Mouse (Mus musculus) intestine, postnatal 0 days (tissue): ENCODE measurements around the gene Gm45234. TPM values are rescaled to one million over a fixed set of nuclear protein-coding genes. Genes with fewer than 3 reads are reported as not detected.
A peak's percentile ranks its signal among the peaks of the same experiment; 100 is the strongest.

Experiments
- ATAC-seq: fragments of 200-750 bp; cut with Nextera tagmentation; 2 replicates; pipeline ENCODE4 v1.8.0; 2017; ENCODE audit warnings: mild to moderate bottlenecking, moderate TSS enrichment, moderate library complexity
- H3K27ac ChIP-seq: fragments of 300-500 bp; sonication (generic); 2 replicates; pipeline ENCODE4 v1.5.1; 2014; ENCODE audit warnings: mild to moderate bottlenecking, low read depth, low read length, moderate library complexity
- H3K27me3 ChIP-seq: fragments of 300-500 bp; sonication (generic); replicated peaks from 2 replicates; pipeline ENCODE4 v1.6.1; 2014; ENCODE audit warnings: low read length, mixed read lengths; ENCODE audit not compliant: control insufficient read depth, insufficient read depth
- H3K36me3 ChIP-seq: fragments of 300-500 bp; sonication (generic); 2 replicates; pipeline ENCODE4 v1.6.1; 2014; ENCODE audit warnings: mild to moderate bottlenecking, moderate library complexity; ENCODE audit not compliant: control insufficient read depth, insufficient read depth
- H3K4me1 ChIP-seq: fragments of 300-500 bp; sonication (generic); replicated peaks from 2 replicates; pipeline ENCODE4 v1.6.1; 2014; ENCODE audit warnings: antibody characterized with exemption, low read length, mixed read lengths; ENCODE audit not compliant: control insufficient read depth, insufficient read depth
- H3K4me2 ChIP-seq: fragments of 300-500 bp; sonication (generic); replicated peaks from 2 replicates; pipeline ENCODE4 v1.6.1; 2014; ENCODE audit warnings: low read depth, mild to moderate bottlenecking, moderate library complexity
- H3K4me3 ChIP-seq: fragments of 300-500 bp; sonication (generic); 2 replicates; pipeline ENCODE4 v1.5.1; 2014; ENCODE audit warnings: low read depth, low read length
- H3K9ac ChIP-seq: fragments of 300-500 bp; sonication (generic); 2 replicates; pipeline ENCODE4 v1.6.1; 2014; ENCODE audit warnings: mild to moderate bottlenecking, low read depth, low read length
- H3K9me3 ChIP-seq: fragments of 300-500 bp; sonication (generic); 2 replicates; pipeline ENCODE4 v1.6.1; 2016; ENCODE audit warnings: mixed run types; ENCODE audit not compliant: control insufficient read depth
- CTCF ChIP-seq: sonication (generic); IDR thresholded peaks from 2 replicates; pipeline ENCODE4 v1.5.1; 2016; ENCODE audit warnings: low read depth, mild to moderate bottlenecking, control low read depth, antibody characterized with exemption, moderate library complexity
- WGBS: fragments of 180-500 bp; shearing (Covaris S2); extraction: QIAGEN DNeasy Blood & Tissue Kit; methylation state at CpG from one replicate; pipeline ENCODE4 v1.1.7; 2014; 5-methylcytosine and 5-hydroxymethylcytosine counted together
- polyA plus RNA-seq: library from polyadenylated mRNA; unstranded; fragments of >200 nt; fragmentation: Nextera tagmentation; extraction: Ambion mirVana; gene quantifications from 2 replicates; pipeline ENCODE4 v1.2.1, GENCODE M21; 2015

Gene Gm45234
- polyA plus RNA-seq, 1 experiment from 2014 or later, result not detected

GRCm38 (mm10) chr6:124739231-124739796, 16.5 kb downstream of the Gm45234 start:
- no peak for ATAC-seq
- Histone ChIP-seq H3K9me3 (no peaks in the 10 kb centered on the region), H3K27ac (peak overlapping the region; percentile 96), H3K4me1 (0 out of 2 replicates have a peak, but pooled peaks cover 5% of the 10 kb centered on the region), H3K9ac (no peak overlapping the region), H3K36me3 (peaks cover 11% of the 10 kb centered on the region), H3K27me3 (no peaks in the 10 kb centered on the region), H3K4me2 (peak overlapping the region; percentile 59; the same call in 1 of the 2 replicates), H3K4me3 (no peak overlapping the region)
- no peak for TF ChIP-seq CTCF
- 81% methylated on average over 10 of the region's 10 CpGs for WGBS

- peak within 1 kb of the TSS; percentile 27 for H3K4me3 ChIP-seq
- no peaks in the 10 kb centered on the region for H3K9me3 ChIP-seq
- peak; percentile 84 for ATAC-seq
- peaks cover 10% of the 10 kb centered on the region for H3K36me3 ChIP-seq
- peak within 1 kb of the TSS; percentile 59 for H3K4me2 ChIP-seq
- 0 out of 2 replicates have a peak within 1 kb of the TSS, but pooled peaks have one; percentile 19 for H3K9ac ChIP-seq
- peak within 1 kb of the TSS; percentile 96 for H3K27ac ChIP-seq
- 13% methylated on average over 15 of the region's 15 CpGs for WGBS
- 0 out of 2 replicates have a peak, but pooled peaks cover 5% of the 10 kb centered on the region for H3K4me1 ChIP-seq
- peak; percentile 25; the same call in 1 of the 2 replicates for TF ChIP-seq CTCF
- H3K27me3 ChIP-seq, result no peaks in the 10 kb centered on the region
Measured at GRCm38 (mm10) chr6:124738511-124739023, 17.3 kb downstream of the Gm45234 start, which contains the start of gene Ptpn6. Ptpn6 (minus strand) TSS chr6:124738714.

GRCm38 (mm10) chr6:124737040-124737439, 18.8 kb downstream of the Gm45234 start:
- 90% methylated on average over 11 of the region's 11 CpGs for WGBS
- Histone ChIP-seq H3K9me3 (no peaks in the 10 kb centered on the region), H3K27ac (no peak overlapping the region)

GRCm38 (mm10) chr6:124734417-124734816, 21.4 kb downstream of the Gm45234 start:
- H3K4me3 ChIP-seq, result no peak overlapping the region
- no peak for TF ChIP-seq CTCF
- H3K27ac ChIP-seq, result no peak overlapping the region
- ATAC-seq, result no peak
- no peak overlapping the region for H3K9ac ChIP-seq
- no peaks in the 10 kb centered on the region for H3K36me3 ChIP-seq
- 86% methylated on average over 3 of the region's 3 CpGs for WGBS
- H3K4me1 ChIP-seq, result 0 out of 2 replicates have a peak, but pooled peaks cover under 1% of the 10 kb centered on the region
- H3K9me3 ChIP-seq, result no peaks in the 10 kb centered on the region
- no peaks in the 10 kb centered on the region for H3K27me3 ChIP-seq
- no peak overlapping the region for H3K4me2 ChIP-seq

More at GRCm38 (mm10) chr6:124737040-124737439, 18.8 kb downstream of the Gm45234 start:
- Histone ChIP-seq H3K9ac (no peak overlapping the region), H3K27me3 (no peaks in the 10 kb centered on the region), H3K4me1 (0 out of 2 replicates have a peak, but pooled peaks cover 5% of the 10 kb centered on the region), H3K36me3 (no peaks in the 10 kb centered on the region), H3K4me3 (no peak overlapping the region), H3K4me2 (no peak overlapping the region)
- no peak for TF ChIP-seq CTCF
- ATAC-seq, result no peak

- H3K9ac ChIP-seq, result no peak overlapping the region
Measured at GRCm38 (mm10) chr6:124732476-124733370, 23.1 kb downstream of the Gm45234 start.

GRCm38 (mm10) chr6:124731038-124731437, 24.8 kb downstream of the Gm45234 start:
- H3K27me3 ChIP-seq, result no peaks in the 10 kb centered on the region
- H3K36me3 ChIP-seq, result 0 out of 2 replicates have a peak, but pooled peaks cover 3% of the 10 kb centered on the region
- H3K9ac ChIP-seq, result no peak overlapping the region
- no peak for TF ChIP-seq CTCF
- no peaks in the 10 kb centered on the region for H3K4me1 ChIP-seq
- H3K27ac ChIP-seq, result no peak overlapping the region
- ATAC-seq, result no peak
- no peak overlapping the region for H3K4me2 ChIP-seq
- 87% methylated on average over 7 of the region's 7 CpGs for WGBS
- no peaks in the 10 kb centered on the region for H3K9me3 ChIP-seq
- no peak overlapping the region for H3K4me3 ChIP-seq

More at GRCm38 (mm10) chr6:124732476-124733370, 23.1 kb downstream of the Gm45234 start:
- WGBS, result 53% methylated on average over 19 of the region's 19 CpGs
- Histone ChIP-seq H3K36me3 (no peaks in the 10 kb centered on the region), H3K4me2 (no peak overlapping the region), H3K4me1 (no peaks in the 10 kb centered on the region), H3K9me3 (no peaks in the 10 kb centered on the region), H3K4me3 (no peak overlapping the region), H3K27me3 (no peaks in the 10 kb centered on the region), H3K27ac (no peak overlapping the region)
- no peak for ATAC-seq
- TF ChIP-seq CTCF, result no peak
